Mouse (Mus musculus): ENCODE results near the gene Scnm1. TPM values are rescaled to one million over a fixed set of nuclear protein-coding genes. Genes with fewer than 3 reads are reported as not detected.

Scnm1 gene
- polyA plus RNA-seq (2012; rRNA removed) = 10.4 and 15.6 TPM in 2 replicates

DNA sequence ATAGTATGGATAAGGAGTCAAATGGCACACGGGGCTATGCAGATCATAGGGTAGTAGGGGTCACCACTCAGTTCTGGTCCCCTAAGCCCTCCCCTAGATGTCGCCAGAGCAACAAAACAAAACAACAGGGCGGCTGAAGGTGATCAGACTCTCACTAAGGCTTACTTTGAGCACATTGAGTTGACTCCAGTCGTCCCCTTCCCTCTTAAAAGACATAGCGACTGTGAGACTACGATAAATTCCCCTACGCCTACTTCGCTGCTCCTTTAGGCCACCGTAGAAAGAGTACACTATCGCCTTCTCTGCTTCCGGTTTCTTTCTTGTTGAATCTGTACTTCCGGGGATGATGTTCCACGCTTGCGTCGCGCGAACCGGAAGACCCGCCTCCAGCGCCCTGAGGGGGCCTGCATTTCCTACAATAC is at the start of gene Scnm1, which contains the start of gene Lysmd1:
Gene Scnm1, minus strand, starts transcription at position 332 of the 422 bp plus-strand sequence.
Gene Lysmd1, plus strand, starts transcription at position 409 of the 422 bp plus-strand sequence.

DNA sequence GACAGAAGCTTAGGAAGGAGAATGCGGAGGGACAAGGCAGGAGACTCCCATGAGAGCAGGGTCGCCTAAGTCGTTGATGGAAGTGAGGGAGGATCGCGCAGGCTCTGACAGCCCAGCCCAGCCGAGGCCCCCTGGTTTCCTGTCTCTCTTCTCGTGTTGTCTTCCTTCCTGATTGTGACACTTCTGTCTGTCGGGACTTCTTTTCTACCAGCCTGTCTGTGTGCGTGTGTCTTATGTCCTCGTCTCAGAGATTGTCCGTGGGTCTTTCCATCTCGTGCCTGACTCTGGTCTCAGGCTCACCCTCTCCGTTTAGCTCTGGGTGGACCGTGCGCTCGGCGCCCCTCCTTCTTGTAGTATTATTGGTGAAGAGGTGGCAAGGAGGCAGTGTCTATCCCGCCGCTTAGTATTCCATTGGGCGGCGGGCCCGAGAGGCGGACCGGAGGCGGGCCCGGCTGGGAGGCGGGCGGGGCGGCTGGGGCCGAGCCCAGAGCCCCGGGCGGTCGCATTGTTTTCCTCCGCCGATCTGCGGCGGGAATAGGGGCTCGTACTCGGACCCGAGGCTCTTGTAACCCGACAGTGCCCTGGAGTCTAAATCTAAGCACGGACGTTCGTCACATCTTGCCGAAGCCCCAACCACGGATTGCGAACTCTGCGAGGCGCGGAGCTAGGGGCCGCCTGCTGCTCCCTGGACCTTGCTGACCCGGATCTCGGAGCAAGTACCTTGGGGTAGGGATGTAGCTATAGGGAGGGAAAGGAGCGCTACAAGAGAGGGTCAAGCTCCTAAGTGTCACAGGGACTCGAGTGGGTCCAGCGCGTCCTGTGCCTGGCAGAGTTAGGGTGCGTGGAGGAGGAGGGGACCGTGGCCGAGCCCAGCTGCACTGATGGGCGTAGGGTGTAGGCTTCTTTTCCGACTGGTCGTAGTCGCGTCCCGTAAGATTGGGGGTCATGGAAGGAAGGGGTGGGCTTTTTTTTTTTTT is 26.5 kb upstream of the Scnm1 start, which contains the start of gene Sema6c:
Gene Sema6c, plus strand, starts transcription at position 471 of the 977 bp plus-strand sequence.

DNA sequence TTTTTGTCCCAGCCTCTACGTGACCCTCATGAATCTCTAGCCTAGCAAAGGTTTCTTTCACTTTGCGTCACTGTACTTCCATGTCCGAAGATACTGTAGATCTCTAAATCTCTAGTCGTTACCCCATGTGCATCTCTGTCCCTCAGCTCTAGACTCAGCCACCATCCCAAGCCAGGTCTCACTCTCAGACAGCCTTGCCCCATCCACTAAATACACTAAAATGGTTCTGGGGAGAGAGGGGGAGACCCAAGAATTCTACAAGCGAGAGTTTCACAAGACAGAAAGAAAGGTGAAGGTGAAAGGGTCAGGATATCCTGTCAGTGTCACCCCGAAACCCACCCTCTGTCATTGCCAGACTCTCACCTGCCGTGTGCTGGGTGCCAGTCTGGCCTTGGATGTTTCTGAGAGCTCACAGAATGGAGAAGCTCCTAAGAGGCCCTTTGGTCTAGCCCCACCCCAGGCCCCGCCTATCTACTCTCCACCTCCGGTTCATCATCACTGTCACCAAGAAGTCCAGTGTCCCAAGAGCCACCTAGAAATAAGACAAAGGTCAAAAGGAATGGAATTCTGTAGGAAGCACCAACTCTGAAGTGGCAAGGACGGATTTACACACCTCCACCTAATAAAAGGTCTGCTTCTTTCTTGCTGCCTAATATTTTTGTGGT is 8.3 kb upstream of the Scnm1 start, which contains the start of gene Tnfaip8l2:
Gene Tnfaip8l2, minus strand, starts transcription at position 409 of the 665 bp plus-strand sequence.

DNA sequence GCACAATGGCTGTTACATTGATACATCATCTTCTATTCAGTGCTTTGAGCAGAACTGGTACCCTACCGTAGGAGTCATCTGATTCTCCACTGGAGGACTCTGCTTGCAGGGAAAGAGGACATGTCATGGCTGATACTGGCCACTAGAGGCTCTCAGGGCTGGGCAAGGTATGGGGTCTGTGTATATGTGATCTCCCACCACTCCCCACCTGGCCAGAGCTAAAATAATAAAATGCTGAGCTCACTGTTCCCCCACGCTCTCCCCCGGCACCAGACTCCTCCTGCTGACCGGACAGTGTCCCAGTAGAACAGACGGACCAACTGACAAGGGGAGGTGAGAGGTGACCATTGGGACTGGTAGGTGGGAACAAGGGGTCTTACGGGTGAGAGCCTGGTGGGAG is 9.6 kb downstream of the Scnm1 start, which contains the start of gene Tmod4:
Gene Tmod4, plus strand, starts transcription at position 231 of the 400 bp plus-strand sequence.

DNA sequence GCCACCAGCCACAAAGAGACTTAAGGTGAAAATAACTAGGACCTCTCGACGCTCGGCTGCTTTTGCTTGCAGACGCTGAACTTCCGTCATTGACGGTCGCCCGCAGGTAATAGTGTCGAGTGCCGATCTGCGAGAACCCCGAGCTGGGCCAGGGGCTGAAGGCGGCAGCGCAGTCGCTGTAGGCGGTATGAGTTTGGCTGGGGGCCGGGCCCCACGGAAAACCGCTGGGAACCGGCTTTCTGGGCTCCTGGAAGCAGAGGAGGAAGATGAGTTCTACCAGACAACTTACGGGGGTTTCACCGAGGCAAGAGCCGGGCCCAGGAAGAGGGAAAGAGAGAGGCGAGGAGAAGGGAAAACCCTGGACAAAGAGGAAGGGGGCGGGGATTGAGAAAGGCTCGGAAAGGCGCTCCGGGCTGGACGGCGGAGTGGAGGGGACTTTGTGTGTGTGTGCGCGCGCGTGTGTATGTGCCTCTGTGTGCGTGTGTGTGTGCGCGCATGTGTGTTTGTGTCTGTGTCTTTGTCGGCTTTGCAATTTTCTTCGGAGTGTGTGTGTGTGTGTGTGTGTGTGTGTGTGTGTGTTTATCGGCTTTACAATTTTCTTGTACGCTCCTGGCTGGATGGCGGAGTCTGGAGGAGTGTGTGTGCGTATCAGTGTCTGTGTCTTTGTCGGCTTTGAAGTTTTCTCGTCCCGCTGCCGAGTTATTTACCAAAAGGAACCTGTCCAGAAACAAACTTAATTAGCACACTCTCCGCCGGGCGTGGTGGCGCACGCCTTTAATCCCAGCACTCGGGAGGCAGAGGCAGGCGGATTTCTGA is 22.7 kb downstream of the Scnm1 start, which contains the start of gene Vps72:
Gene Vps72, plus strand, starts transcription at position 112 of the 816 bp plus-strand sequence.

DNA sequence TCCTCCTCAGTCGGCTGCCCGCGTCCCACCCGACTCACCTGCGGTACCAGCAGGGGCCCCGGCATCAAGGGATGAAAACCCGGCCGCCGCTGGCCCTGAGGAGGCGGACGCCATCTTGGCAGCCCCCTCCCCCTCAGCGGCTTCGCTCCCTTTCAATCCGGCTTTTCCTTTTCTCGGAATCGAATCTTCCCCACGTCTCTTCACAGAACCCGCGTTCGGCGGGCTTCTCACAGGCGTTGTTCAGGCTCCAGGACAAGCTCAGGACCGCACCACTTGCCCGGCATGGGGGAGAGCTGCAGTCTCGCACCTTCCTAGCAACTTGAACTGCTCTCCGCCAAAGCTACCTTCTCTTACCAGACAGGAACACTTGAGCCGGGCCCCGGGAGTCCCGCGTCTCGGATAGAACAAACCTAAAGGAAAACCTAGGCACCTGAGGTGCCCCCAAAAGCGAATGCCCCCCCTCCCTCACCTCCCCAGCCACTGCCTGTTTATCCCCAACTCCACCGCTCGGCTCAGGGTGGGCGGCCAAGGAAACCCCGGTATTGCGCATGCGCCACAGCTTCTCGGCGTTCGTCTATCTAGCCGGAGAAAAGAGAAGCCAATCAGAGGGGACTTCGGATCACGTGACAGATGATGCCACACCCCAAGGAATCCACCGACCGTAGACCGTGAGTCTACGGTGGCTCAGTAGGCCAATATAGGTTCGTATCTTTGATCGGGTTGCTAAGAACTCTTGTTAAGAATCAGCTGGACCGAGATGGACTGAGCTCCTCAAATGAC is 27.3 kb downstream of the Scnm1 start, which contains the start of gene Pip5k1a:
Gene Pip5k1a, minus strand, starts transcription at position 593 of the 780 bp plus-strand sequence.

Other genes with a start within 250 kb of the Scnm1 start
- gene Psmb4, start 247.1 kb downstream of the Scnm1 start, polyA plus RNA-seq (2012; rRNA removed) = 83.0 and 143 TPM in 2 replicates
- 49.6 and 61.7 TPM in 2 replicates for gene Selenbp1, start 201.0 kb downstream of the Scnm1 start, polyA plus RNA-seq (2012; rRNA removed)
- 4.1 and 4.3 TPM in 2 replicates for gene Rfx5, start 179.9 kb downstream of the Scnm1 start, polyA plus RNA-seq (2012; rRNA removed)
- gene Pi4kb, start 159.3 kb downstream of the Scnm1 start, polyA plus RNA-seq (2012; rRNA removed) = 8.6 and 9.2 TPM in 2 replicates
- 10.5 and 12.5 TPM in 2 replicates for gene Zfp687, start 118.6 kb downstream of the Scnm1 start, polyA plus RNA-seq (2012; rRNA removed)
- gene Psmd4, start 91.4 kb downstream of the Scnm1 start, polyA plus RNA-seq (2012; rRNA removed) = 44.5 and 46.3 TPM in 2 replicates
- gene Pip5k1a, start 27.1 kb downstream of the Scnm1 start, polyA plus RNA-seq (2012; rRNA removed) = 6.3 and 7.3 TPM in 2 replicates
- gene Vps72, start 23.0 kb downstream of the Scnm1 start, polyA plus RNA-seq (2012; rRNA removed) = 31.7 and 34.4 TPM in 2 replicates
- gene Tmod4, start 9.5 kb downstream of the Scnm1 start, polyA plus RNA-seq (2012; rRNA removed) = 0.68 and 1.2 TPM in 2 replicates
- gene Lysmd1, start 77 bp upstream of the Scnm1 start, polyA plus RNA-seq (2012; rRNA removed) = 2.4 and 2.5 TPM in 2 replicates
- 1.6 and 5.7 TPM in 2 replicates for gene Tnfaip8l2, start 8.3 kb upstream of the Scnm1 start, polyA plus RNA-seq (2012; rRNA removed)
- gene Sema6c, start 26.4 kb upstream of the Scnm1 start, polyA plus RNA-seq (2012; rRNA removed) = 4.5 and 6.8 TPM in 2 replicates
- 1.8 and 2.6 TPM in 2 replicates for gene Gabpb2, start 83.9 kb upstream of the Scnm1 start, polyA plus RNA-seq (2012; rRNA removed)
- gene Cdc42se1, start 94.7 kb upstream of the Scnm1 start, polyA plus RNA-seq (2012; rRNA removed) = 33.6 and 48.9 TPM in 2 replicates
- gene Mllt11, start 98.2 kb upstream of the Scnm1 start, polyA plus RNA-seq (2012; rRNA removed) = 5.1 and 6.1 TPM in 2 replicates
- gene Gm128, start 107.6 kb upstream of the Scnm1 start, polyA plus RNA-seq (2012; rRNA removed) = 0.43 and 0.90 TPM in 2 replicates
- 7.9 and 8.0 TPM in 2 replicates for gene Bnipl, start 117.2 kb upstream of the Scnm1 start, polyA plus RNA-seq (2012; rRNA removed)
- gene Mindy1, start 147.3 kb upstream of the Scnm1 start, polyA plus RNA-seq (2012; rRNA removed) = 58.1 and 69.6 TPM in 2 replicates
- gene Prune1, start 148.1 kb upstream of the Scnm1 start, polyA plus RNA-seq (2012; rRNA removed) = 5.5 and 7.9 TPM in 2 replicates
- 7.4 and 10.1 TPM in 2 replicates for gene Anxa9, start 173.2 kb upstream of the Scnm1 start, polyA plus RNA-seq (2012; rRNA removed)
- gene Cers2, start 180.8 kb upstream of the Scnm1 start, polyA plus RNA-seq (2012; rRNA removed) = 17.4 and 19.9 TPM in 2 replicates
- gene Setdb1, start 223.2 kb upstream of the Scnm1 start, polyA plus RNA-seq (2012; rRNA removed) = 2.4 and 3.3 TPM in 2 replicates